Mouse (Mus musculus): ENCODE results near the gene Barhl1. TPM values are rescaled to one million over a fixed set of nuclear protein-coding genes. Genes with fewer than 3 reads are reported as not detected.

The Barhl1 gene
- total and polyA plus RNA-seq, 3 experiments = 0.15 to 0.47 TPM; not detected in 1

- Histone ChIP-seq H3K4me1 (ENCODE audit: control insufficient read depth in 1 of 2, insufficient read depth in 2 of 2, low read length in 2 of 2) (no peaks in the 10 kb centered on the region), H3K9me3 (replicated peaks; ENCODE audit: insufficient read depth, low read length) (no peaks in the 10 kb centered on the region), H3K79me2 (ENCODE audit: control insufficient read depth, insufficient read depth, low read length, poor library complexity) (no peaks in the 10 kb centered on the region), H3K36me3 (ENCODE audit: control insufficient read depth in 1 of 2, insufficient read depth in 2 of 2, low read length in 2 of 2) (no peaks in the 10 kb centered on the region), H3K27me3 (ENCODE audit: control insufficient read depth in 1 of 2, insufficient read depth in 2 of 2, low read length in 2 of 2) (no peaks in the 10 kb centered on the region), H3K4me3 (ENCODE audit: control insufficient read depth in 1 of 2, insufficient read depth in 1 of 2, low read depth in 2 of 2, low read length in 2 of 2) (no peak overlapping the region), H3K9ac (ENCODE audit: control insufficient read depth, low read depth, low read length, poor library complexity, severe bottlenecking) (no peak overlapping the region), H3K27ac (ENCODE audit: control insufficient read depth, low read depth, low read length) (no peak overlapping the region)
- no peak for DNase-seq (ENCODE audit: low read depth, low spot score)
- no peak for TF ChIP-seq CHD2 (IDR thresholded peaks at IDR 0.05; ENCODE audit: low read length)
- no peak for TF ChIP-seq MAFK (IDR thresholded peaks at IDR 0.05; ENCODE audit: borderline replicate concordance, low read depth, low read length)
- TF ChIP-seq CHD1 (IDR thresholded peaks at IDR 0.05; ENCODE audit: low read depth, low read length) = no peak
- TF ChIP-seq HCFC1 (IDR thresholded peaks at IDR 0.05; ENCODE audit: low read depth, low read length) = no peak
- no peak for TF ChIP-seq ZKSCAN1 (IDR thresholded peaks at IDR 0.05; ENCODE audit: low read depth, low read length)
- no peak for TF ChIP-seq GATA1 (IDR thresholded peaks at IDR 0.05; ENCODE audit: low read depth, low read length)
- TF ChIP-seq MAZ (IDR thresholded peaks at IDR 0.05; ENCODE audit: low read depth, low read length) = no peak
- TF ChIP-seq UBTF (IDR thresholded peaks at IDR 0.05; ENCODE audit: borderline replicate concordance, insufficient read depth, low read depth, low read length) = no peak
- no peak for TF ChIP-seq JUND (IDR thresholded peaks at IDR 0.05; ENCODE audit: low read depth, low read length)
- TF ChIP-seq MYC (IDR thresholded peaks at IDR 0.05; ENCODE audit: low read depth, low read length) = no peak
- no peak for TF ChIP-seq NRF1 (IDR thresholded peaks at IDR 0.05; ENCODE audit: insufficient read depth, low read depth, low read length, poor library complexity, severe bottlenecking)
- TF ChIP-seq USF2 (IDR thresholded peaks at IDR 0.05; ENCODE audit: borderline replicate concordance in 1 of 2, insufficient read depth in 1 of 2, low read depth in 1 of 2, low read length in 2 of 2) = no peak
- TF ChIP-seq CTCF (IDR thresholded peaks at IDR 0.05 in 2 of 3, conservative IDR thresholded peaks at IDR 0.05 in 1 of 3; ENCODE audit: control insufficient read depth in 1 of 3, insufficient read depth in 1 of 3, low read depth in 2 of 3, low read length in 3 of 3, poor library complexity in 1 of 3, severe bottlenecking in 1 of 3) = no peak
- no peak for TF ChIP-seq RCOR1 (IDR thresholded peaks at IDR 0.05; ENCODE audit: low read depth, low read length)
- TF ChIP-seq MYB (IDR thresholded peaks at IDR 0.05; ENCODE audit: low read depth, low read length) = no peak
Measured at GRCm38 (mm10) chr2:28909186-28909817, 7.2 kb downstream of the Barhl1 start.

DNA sequence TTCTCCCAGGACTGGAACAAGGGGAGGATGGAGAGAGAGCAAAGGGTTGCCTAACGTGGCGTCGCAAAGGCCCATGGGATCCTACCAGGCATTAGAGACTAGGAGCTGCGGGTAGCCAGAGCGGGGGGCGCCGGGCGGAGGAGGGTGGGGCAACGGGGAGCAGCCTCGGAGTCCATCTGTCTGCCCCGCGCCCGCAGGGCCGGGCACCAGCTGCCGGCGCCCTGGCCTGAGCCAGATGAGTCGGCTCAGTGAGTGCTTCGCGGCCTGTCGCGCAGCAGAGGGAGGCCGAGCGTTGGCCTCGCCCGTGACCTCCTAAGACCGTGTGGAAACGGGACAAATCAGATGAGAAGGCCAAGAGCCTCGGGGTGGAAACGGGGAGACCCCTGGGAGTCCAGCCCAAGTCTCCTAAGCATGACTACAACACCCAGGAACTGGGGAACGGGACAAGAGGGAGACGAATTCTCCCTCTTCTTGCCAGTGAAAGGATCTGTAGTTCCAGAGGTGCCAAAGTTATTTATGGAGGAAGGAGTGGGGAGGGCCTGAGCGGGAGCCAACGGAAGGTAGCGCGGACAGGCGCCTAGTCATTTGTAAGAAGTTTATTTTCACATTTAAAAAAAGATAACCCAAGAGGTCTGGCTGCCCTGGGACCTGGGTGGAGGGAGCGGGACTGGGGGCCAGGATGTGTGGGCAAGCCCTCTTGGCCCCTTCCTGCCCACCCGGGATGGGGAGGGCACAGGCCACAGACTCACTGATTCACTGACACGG lies 7.9 kb downstream of the Barhl1 start:
- H3K4me1 ChIP-seq (ENCODE audit: control insufficient read depth in 1 of 2, insufficient read depth in 2 of 2, low read length in 2 of 2) = no peaks in the 10 kb centered on the region

More for the DNA sequence above, 7.9 kb downstream of the Barhl1 start:
- Histone ChIP-seq H3K9ac (ENCODE audit: control insufficient read depth, low read depth, low read length, poor library complexity, severe bottlenecking) (no peak overlapping the region), H3K79me2 (ENCODE audit: control insufficient read depth, insufficient read depth, low read length, poor library complexity) (no peaks in the 10 kb centered on the region), H3K9me3 (replicated peaks; ENCODE audit: insufficient read depth, low read length) (no peaks in the 10 kb centered on the region), H3K4me3 (ENCODE audit: control insufficient read depth in 1 of 2, insufficient read depth in 1 of 2, low read depth in 2 of 2, low read length in 2 of 2) (no peak overlapping the region), H3K27ac (ENCODE audit: control insufficient read depth, low read depth, low read length) (no peak overlapping the region), H3K27me3 (ENCODE audit: control insufficient read depth in 1 of 2, insufficient read depth in 2 of 2, low read length in 2 of 2) (no peaks in the 10 kb centered on the region), H3K36me3 (ENCODE audit: control insufficient read depth in 1 of 2, insufficient read depth in 2 of 2, low read length in 2 of 2) (no peaks in the 10 kb centered on the region)
- TF ChIP-seq KAT2A (conservative IDR thresholded peaks at IDR 0.05; ENCODE audit: low read depth, low read length) (no peak), CTCF (IDR thresholded peaks at IDR 0.05 in 2 of 3, conservative IDR thresholded peaks at IDR 0.05 in 1 of 3; ENCODE audit: control insufficient read depth in 1 of 3, insufficient read depth in 1 of 3, low read depth in 2 of 3, low read length in 3 of 3, poor library complexity in 1 of 3, severe bottlenecking in 1 of 3) (no peak), POLR2AphosphoS2 (IDR thresholded peaks at IDR 0.05; ENCODE audit: low read length) (no peak), MAX (IDR thresholded peaks at IDR 0.05; ENCODE audit: low read length) (no peak), HCFC1 (IDR thresholded peaks at IDR 0.05; ENCODE audit: low read depth, low read length) (no peak), GATA1 (IDR thresholded peaks at IDR 0.05; ENCODE audit: low read depth, low read length) (no peak), E2F4 (IDR thresholded peaks at IDR 0.05; ENCODE audit: borderline replicate concordance, low read depth, low read length) (no peak), NELFE (IDR thresholded peaks at IDR 0.05; ENCODE audit: low read depth, low read length) (no peak), ZMIZ1 (IDR thresholded peaks at IDR 0.05; ENCODE audit: low read depth, low read length) (no peak), MYC (IDR thresholded peaks at IDR 0.05; ENCODE audit: low read depth, low read length) (no peak), CHD2 (IDR thresholded peaks at IDR 0.05; ENCODE audit: low read length) (no peak), ZC3H11A (IDR thresholded peaks at IDR 0.05; ENCODE audit: low read depth, low read length) (no peak), EP300 (IDR thresholded peaks at IDR 0.05; ENCODE audit: low read depth in 1 of 2, low read length in 2 of 2) (no peak), SIN3A (IDR thresholded peaks at IDR 0.05; ENCODE audit: low read length) (no peak), POLR2A (IDR thresholded peaks at IDR 0.05; ENCODE audit: control insufficient read depth in 1 of 2, insufficient read depth in 1 of 2, low read depth in 1 of 2, low read length in 2 of 2, poor library complexity in 1 of 2) (no peak)
- no peak for DNase-seq (ENCODE audit: low read depth, low spot score)
